Mouse (Mus musculus): ENCODE measurements around the gene Fry.
A peak's percentile ranks its signal among the peaks of the same experiment; 100 is the strongest.

The Fry gene

GRCm38 (mm10) chr5:150131166-150131565, 12.7 kb downstream of the Fry start:
- DNase-seq = no peak

- no peak for DNase-seq
Observed at GRCm38 (mm10) chr5:150134651-150135050, 16.2 kb downstream of the Fry start.

GRCm38 (mm10) chr5:150135529-150135928, 17.1 kb downstream of the Fry start:
- no peak for DNase-seq

GRCm38 (mm10) chr5:150137772-150138451, 19.5 kb downstream of the Fry start:
- peak in 1 of 2 experiments; percentile 42 for DNase-seq

- no peak for DNase-seq
Observed at GRCm38 (mm10) chr5:150140513-150140912, 22.1 kb downstream of the Fry start.

GRCm38 (mm10) chr5:150145967-150146366, 27.5 kb downstream of the Fry start:
- no peak for DNase-seq

GRCm38 (mm10) chr5:150146612-150147011, 28.2 kb downstream of the Fry start:
- no peak for DNase-seq

- no peak for DNase-seq
Observed at GRCm38 (mm10) chr5:150149725-150150124, 31.3 kb downstream of the Fry start.

- DNase-seq = no peak
Observed at GRCm38 (mm10) chr5:150150986-150151385, 32.5 kb downstream of the Fry start.

- DNase-seq = peak; percentile 75 to 83
Observed at GRCm38 (mm10) chr5:150152071-150152879, 33.8 kb downstream of the Fry start.

GRCm38 (mm10) chr5:150152880-150153281, 34.4 kb downstream of the Fry start:
- no peak for DNase-seq

GRCm38 (mm10) chr5:150155388-150155787, 36.9 kb downstream of the Fry start:
- no peak for DNase-seq

GRCm38 (mm10) chr5:150156063-150156786, 37.8 kb downstream of the Fry start:
- DNase-seq = no peak

- DNase-seq = peak; percentile 66 to 72
Observed at GRCm38 (mm10) chr5:150157682-150158081, 39.2 kb downstream of the Fry start.

GRCm38 (mm10) chr5:150159151-150159550, 40.7 kb downstream of the Fry start:
- DNase-seq = peak; percentile 21 to 49

GRCm38 (mm10) chr5:150161193-150161592, 42.7 kb downstream of the Fry start:
- DNase-seq = no peak

- DNase-seq = no peak
Observed at GRCm38 (mm10) chr5:150161898-150162297, 43.5 kb downstream of the Fry start.

GRCm38 (mm10) chr5:150164671-150165070, 46.2 kb downstream of the Fry start:
- DNase-seq = no peak

GRCm38 (mm10) chr5:150166811-150167210, 48.4 kb downstream of the Fry start:
- DNase-seq = no peak

- DNase-seq = no peak
Observed at GRCm38 (mm10) chr5:150167287-150167686, 48.8 kb downstream of the Fry start.

- peak; percentile 80 to 86 for DNase-seq
Observed at GRCm38 (mm10) chr5:150168712-150169111, 50.3 kb downstream of the Fry start.

- peak; percentile 31 to 34 for DNase-seq
Observed at GRCm38 (mm10) chr5:150171562-150171961, 53.1 kb downstream of the Fry start.

- no peak for DNase-seq
Observed at GRCm38 (mm10) chr5:150173869-150174268, 55.4 kb downstream of the Fry start.
